Mouse (Mus musculus) neural tube, embryonic 14.5 days (tissue): Measurements from ENCODE around the gene Ube2v1. TPM values are rescaled to one million over a fixed set of nuclear protein-coding genes. Genes with fewer than 3 reads are reported as not detected.
"Not testable (repeated sequence)": the region's sequence is repeated elsewhere in the genome, so short reads cannot be mapped to it uniquely, and the experiment has no call there.

ENCODE experiments used
- ATAC-seq: fragments of 200-750 bp; cut with Nextera tagmentation; 2 replicates; pipeline ENCODE4 v1.8.0; 2017; ENCODE audit warnings: low read depth, mild to moderate bottlenecking, moderate TSS enrichment, moderate library complexity
- H3K27ac ChIP-seq: fragments of 300-500 bp; sonication (generic); 2 replicates; pipeline ENCODE4 v1.5.1; 2014; ENCODE audit warnings: low read depth, mild to moderate bottlenecking, control low read depth, low read length, moderate library complexity, mixed read lengths
- H3K27me3 ChIP-seq: fragments of 300-500 bp; sonication (generic); 2 replicates; pipeline ENCODE4 v1.6.1; 2014; ENCODE audit warnings: low read length; ENCODE audit not compliant: control insufficient read depth, insufficient read depth
- H3K36me3 ChIP-seq: fragments of 300-500 bp; sonication (generic); 2 replicates; pipeline ENCODE4 v1.6.1; 2014; ENCODE audit warnings: low read length, mixed read lengths; ENCODE audit not compliant: control insufficient read depth, insufficient read depth
- H3K4me1 ChIP-seq: fragments of 300-500 bp; sonication (generic); 2 replicates; pipeline ENCODE4 v1.6.1; 2014; ENCODE audit warnings: low read length; ENCODE audit not compliant: control insufficient read depth, insufficient read depth
- H3K4me2 ChIP-seq: fragments of 300-500 bp; sonication (generic); 2 replicates; pipeline ENCODE4 v1.6.1; 2014; ENCODE audit warnings: mild to moderate bottlenecking, low read depth, low read length, control low read depth
- H3K4me3 ChIP-seq: fragments of 300-500 bp; sonication (generic); 2 replicates; pipeline ENCODE4 v1.5.1; 2014; ENCODE audit warnings: low read depth, low read length, control low read depth, mixed read lengths
- H3K9ac ChIP-seq: fragments of 300-500 bp; sonication (generic); replicated peaks from 2 replicates; pipeline ENCODE4 v1.6.1; 2014; ENCODE audit warnings: low read depth, mild to moderate bottlenecking, control low read depth, low read length, mixed read lengths
- H3K9me3 ChIP-seq: fragments of 300-500 bp; sonication (generic); 2 replicates; pipeline ENCODE4 v1.6.1; 2016; ENCODE audit warnings: low read length; ENCODE audit not compliant: control insufficient read depth
- WGBS: fragments of 180-500 bp; shearing (Covaris S2); extraction: QIAGEN DNeasy Blood & Tissue Kit; methylation state at CpG from one replicate; pipeline ENCODE4 v1.1.7; 2014; 5-methylcytosine and 5-hydroxymethylcytosine counted together
- polyA plus RNA-seq: library from polyadenylated mRNA; unstranded; fragments of >200 nt; fragmentation: Nextera tagmentation; extraction: Ambion mirVana; gene quantifications from 2 replicates; pipeline ENCODE4 v1.2.1, GENCODE M21; 2014

The Ube2v1 gene
- polyA plus RNA-seq, 1 experiment from 2014 or later: 291 TPM

DNA sequence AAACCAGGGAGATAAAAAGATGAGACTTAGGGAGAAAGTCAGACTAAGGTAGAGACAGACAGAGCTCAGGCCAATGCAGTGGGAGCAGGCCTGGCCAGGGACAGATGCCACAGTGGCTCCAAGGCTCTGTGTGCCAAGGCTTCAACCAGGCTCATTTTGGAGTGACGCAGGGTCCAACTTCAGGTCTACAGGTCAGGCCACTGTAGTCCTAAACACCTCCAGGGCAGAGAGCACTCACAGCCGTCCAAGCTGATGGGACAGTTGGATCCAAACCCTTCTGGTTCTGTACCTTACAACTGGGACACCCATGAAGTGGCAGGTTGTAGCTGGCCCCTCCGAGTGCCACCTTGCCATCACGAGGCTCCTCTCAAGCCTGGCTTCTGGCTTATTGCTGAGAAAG lies 26.1 kb upstream of the Ube2v1 start:
- no peak overlapping the region for H3K9ac ChIP-seq
- H3K4me2 ChIP-seq: no peak overlapping the region
- H3K4me3 ChIP-seq: no peak overlapping the region
- peaks cover 22% of the 10 kb centered on the region for H3K4me1 ChIP-seq
- 94% methylated on average over 4 of the region's 4 CpGs for WGBS
- no peaks in the 10 kb centered on the region for H3K9me3 ChIP-seq
- no peaks in the 10 kb centered on the region for H3K27me3 ChIP-seq
- no peak for ATAC-seq
- no peak overlapping the region for H3K27ac ChIP-seq
- H3K36me3 ChIP-seq: peaks cover 7% of the 10 kb centered on the region; the same call in 1 of the 2 replicates

DNA sequence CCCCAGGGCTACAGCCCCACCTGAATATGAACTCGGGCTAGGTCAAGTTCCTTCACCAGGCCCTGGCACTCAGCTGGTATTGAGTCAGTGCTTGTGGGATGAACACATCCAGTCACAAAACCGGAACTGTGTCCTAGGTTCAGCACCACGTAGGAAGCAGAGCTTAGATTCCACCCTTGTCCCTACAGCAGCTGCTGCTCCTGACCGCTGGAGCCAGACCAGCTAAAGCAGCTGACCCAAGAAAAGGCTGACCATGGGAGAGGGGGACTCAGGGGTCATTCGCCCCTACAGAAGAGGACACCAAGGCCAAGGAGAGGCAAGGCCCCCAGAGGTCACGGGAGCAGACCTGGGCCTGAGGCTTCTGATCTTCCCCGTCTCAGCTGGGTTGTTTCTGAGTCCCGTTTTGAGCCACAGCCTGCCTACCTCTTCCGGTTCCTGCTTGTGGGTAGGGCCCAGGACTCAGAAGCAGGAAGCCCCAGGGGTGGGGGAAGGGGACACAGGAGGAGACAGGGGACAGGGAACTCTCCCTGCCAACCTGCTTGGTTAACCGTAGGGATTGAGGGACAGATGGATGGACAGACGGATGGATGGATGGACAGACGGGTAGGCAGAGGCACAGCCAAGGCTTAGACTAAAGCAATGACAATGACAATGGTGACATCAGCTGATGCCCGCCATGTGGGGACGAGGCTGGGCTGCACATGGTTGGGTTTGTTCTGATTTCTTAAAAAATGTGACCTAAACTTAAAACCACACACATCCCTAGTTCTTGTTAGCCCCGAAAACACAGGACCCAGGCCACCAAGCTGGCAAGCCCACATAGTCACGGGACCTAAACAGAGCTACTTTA lies 25.0 kb upstream of the Ube2v1 start:
- H3K27ac ChIP-seq: 0 out of 2 replicates have a peak overlapping the region, but pooled peaks have one; percentile 22
- no peak overlapping the region for H3K9ac ChIP-seq
- peaks cover 22% of the 10 kb centered on the region for H3K4me1 ChIP-seq
- H3K4me3 ChIP-seq: no peak overlapping the region
- no peak for ATAC-seq
- no peaks in the 10 kb centered on the region for H3K27me3 ChIP-seq
- 88% methylated on average over 16 of the region's 16 CpGs for WGBS
- H3K4me2 ChIP-seq: no peak overlapping the region
- no peaks in the 10 kb centered on the region for H3K9me3 ChIP-seq
- H3K36me3 ChIP-seq: peaks cover 7% of the 10 kb centered on the region; the same call in 1 of the 2 replicates

DNA sequence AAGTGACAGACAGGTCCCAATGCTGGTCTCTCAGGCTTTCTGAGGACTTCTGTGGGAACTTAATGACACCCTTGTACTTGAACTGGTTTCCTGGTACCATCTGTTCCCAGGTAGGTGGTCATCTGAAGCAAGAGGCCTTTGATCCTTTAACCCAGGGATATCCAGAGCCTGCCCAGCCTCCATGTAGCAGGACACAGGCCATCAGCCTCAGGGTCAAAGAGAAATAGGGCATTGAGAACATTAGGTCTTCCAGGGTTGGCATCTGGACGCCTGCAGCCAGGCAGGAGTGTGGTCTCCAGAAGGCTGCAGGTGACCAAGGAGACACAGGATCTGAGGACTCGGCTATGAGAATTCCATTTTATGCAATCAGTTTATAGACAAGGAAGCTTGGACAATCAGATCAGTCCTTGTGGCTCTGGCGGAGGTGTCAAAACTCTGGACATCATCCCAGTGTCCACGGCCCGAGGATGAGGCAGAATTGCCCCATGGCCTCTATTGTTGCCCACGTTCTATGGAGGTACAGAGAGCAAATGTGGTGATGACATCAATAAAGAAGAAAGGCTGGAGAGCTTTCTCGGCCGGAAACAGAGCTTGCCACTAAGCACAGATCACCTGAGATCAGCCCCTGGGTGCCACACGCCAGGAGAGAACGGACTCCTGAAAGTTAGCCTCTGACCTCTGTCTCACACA lies 23.2 kb upstream of the Ube2v1 start:
- no peak for ATAC-seq
- Histone ChIP-seq H3K9ac (no peak overlapping the region), H3K27ac (no peak overlapping the region), H3K4me3 (no peak overlapping the region), H3K36me3 (peaks cover 7% of the 10 kb centered on the region; the same call in 1 of the 2 replicates), H3K4me2 (no peak overlapping the region), H3K27me3 (no peaks in the 10 kb centered on the region), H3K4me1 (peaks cover 13% of the 10 kb centered on the region), H3K9me3 (no peaks in the 10 kb centered on the region)
- 81% methylated on average over 10 of the region's 10 CpGs for WGBS

DNA sequence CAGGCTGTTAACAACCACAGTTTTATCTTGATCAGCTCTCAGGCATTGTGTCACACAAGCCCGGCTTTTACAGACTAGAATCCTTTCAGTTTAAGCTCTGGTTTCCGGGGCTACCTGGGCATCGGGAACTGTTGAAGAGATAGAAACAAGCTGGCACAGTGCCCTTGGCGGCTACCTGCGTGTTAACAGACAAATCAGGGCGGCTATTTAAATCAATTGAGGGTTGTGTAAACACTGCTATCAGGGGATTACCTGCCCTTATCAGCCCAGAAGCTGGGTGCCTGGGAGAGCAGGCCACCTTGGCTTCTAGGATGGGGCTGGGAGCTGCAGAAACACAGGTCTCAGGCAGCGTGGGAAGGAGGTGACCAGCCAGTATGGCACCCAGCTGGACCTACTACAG lies 20.8 kb upstream of the Ube2v1 start:
- 89% methylated on average over 7 of the region's 7 CpGs for WGBS
- H3K4me3 ChIP-seq: no peak overlapping the region
- peaks cover 7% of the 10 kb centered on the region; the same call in 1 of the 2 replicates for H3K36me3 ChIP-seq
- H3K4me1 ChIP-seq: no peaks in the 10 kb centered on the region
- H3K9me3 ChIP-seq: no peaks in the 10 kb centered on the region
- H3K4me2 ChIP-seq: no peak overlapping the region
- no peak overlapping the region for H3K27ac ChIP-seq
- no peak overlapping the region for H3K9ac ChIP-seq
- no peak for ATAC-seq
- H3K27me3 ChIP-seq: no peaks in the 10 kb centered on the region

DNA sequence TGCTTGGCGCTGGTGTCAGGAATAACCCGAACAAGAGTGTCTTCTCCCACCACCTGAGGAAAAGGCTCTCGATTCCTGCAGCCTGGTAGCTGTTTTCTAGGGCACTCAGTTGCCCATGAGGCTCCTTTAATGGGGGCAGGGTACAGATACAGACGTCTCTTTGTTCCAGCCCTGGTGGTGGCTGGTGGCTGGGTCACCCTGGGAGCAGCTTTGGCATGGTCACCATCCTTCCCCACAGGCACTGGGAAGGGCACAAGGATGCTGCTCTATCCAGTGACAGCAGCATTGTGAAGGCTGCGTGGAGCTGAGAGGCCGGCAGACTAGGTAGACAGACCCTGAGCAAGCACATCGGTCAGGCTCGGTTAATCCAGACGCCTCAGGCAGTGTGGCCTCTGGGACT lies 19.7 kb upstream of the Ube2v1 start:
- Histone ChIP-seq H3K9me3 (no peaks in the 10 kb centered on the region), H3K9ac (no peak overlapping the region), H3K36me3 (peaks cover 7% of the 10 kb centered on the region; the same call in 1 of the 2 replicates), H3K4me1 (no peaks in the 10 kb centered on the region), H3K27ac (no peak overlapping the region), H3K4me3 (no peak overlapping the region), H3K4me2 (no peak overlapping the region), H3K27me3 (no peaks in the 10 kb centered on the region)
- WGBS: 81% methylated on average over 9 of the region's 9 CpGs
- no peak; the same call in 1 of the 2 replicates for ATAC-seq

DNA sequence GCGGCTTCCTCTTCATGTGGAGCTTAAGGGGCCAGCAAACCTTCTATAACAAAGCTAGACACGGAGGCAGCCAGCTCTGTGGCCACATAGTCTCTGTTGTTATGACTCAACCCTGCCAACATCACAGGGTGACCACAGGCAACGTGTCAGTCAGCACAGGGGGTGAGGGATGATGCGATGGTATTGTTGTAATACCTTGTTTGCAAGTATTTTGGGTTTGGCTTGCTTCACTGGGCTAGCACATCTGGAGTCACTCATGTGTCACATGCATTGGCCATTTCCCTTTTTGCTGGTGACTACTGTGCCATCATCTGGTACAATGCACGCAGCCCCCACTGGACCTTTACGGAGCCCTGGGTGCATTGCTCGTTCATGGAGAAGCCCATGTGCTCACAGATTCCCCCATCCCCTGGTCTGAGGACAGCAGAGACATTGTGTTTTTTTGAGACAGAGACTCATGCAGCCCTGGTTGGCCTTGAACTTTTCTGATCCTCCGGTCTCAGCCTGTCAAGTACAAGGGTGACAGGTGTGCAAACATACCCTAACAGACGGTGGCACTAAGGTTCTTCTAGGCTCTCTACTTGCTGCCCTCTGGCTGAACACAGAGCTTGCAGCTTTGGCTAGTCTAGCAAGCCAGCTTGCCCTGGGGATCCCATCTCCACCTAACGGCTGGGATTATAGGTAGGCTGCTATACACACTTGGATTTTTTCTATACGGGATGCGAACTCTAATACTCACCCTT lies 17.6 kb upstream of the Ube2v1 start:
- Histone ChIP-seq H3K9me3 (no peaks in the 10 kb centered on the region), H3K27me3 (no peaks in the 10 kb centered on the region), H3K4me1 (no peaks in the 10 kb centered on the region), H3K4me2 (no peak overlapping the region), H3K4me3 (no peak overlapping the region), H3K27ac (no peak overlapping the region), H3K36me3 (peaks cover 7% of the 10 kb centered on the region; the same call in 1 of the 2 replicates), H3K9ac (no peak overlapping the region)
- WGBS: 92% methylated on average over 12 of the region's 12 CpGs
- ATAC-seq: no peak

DNA sequence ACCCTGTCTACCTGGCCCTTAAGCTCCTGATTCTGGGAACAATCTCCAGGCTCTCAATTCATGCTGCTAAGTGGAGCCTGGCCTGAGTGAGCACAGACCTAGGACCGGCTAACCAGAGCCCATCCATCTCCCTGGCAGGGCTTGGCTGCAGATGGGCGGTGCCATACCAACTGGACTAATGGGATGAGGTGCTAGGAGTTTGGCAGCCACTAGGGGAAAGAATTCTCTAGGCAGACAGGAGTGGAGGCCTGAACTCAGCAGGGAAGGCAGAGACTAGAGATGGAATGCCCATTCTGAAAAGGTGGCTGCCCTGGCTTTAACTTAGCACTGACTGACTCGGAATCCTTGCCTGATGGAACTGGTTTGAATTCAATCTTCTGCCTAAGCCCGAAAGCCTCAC lies 14.5 kb upstream of the Ube2v1 start:
- 72% methylated on average over 4 of the region's 4 CpGs for WGBS

DNA sequence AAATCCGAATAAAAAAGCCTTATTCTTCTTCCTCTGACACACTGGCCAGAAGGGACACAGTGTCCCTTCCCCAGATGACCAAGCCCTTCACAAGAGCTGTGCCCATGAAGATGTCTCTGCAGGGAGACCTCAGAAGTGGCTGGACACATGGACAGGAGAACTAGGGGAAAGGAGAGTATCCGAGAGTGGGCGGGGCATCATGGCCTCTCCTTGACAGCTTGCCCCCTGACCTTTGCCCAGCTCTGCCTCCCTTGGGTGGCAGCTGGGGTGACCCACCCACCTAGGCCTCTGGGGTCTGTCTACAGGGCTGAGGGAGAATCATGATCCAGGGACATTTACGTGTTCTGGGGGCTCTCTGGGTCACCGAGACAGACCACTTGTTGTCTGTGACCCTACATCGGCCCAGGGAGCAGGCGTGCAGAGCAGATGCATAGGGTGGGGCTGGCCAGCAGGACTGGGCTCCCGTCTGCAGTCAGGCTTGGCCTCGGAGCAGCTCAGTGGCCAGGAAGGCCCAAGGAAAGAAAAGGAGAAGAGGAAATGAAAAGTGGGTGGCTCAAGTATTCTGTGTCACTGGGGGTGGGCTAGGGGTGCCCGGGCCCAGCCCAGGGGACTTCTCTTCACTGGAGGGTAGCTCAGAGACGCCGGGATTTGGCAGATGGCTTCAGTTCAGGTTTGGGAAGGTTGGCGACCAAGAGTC lies 11.6 kb upstream of the Ube2v1 start:
- not testable (repeated sequence) for H3K4me3 ChIP-seq, ATAC-seq, H3K36me3 ChIP-seq, H3K4me2 ChIP-seq, H3K4me1 ChIP-seq, H3K27ac ChIP-seq, H3K27me3 ChIP-seq, H3K9ac ChIP-seq, H3K9me3 ChIP-seq
- 90% methylated on average over 12 of the region's 13 CpGs for WGBS

More for the DNA sequence above, 14.5 kb upstream of the Ube2v1 start:
- no peaks in the 10 kb centered on the region for H3K9me3 ChIP-seq
- no peaks in the 10 kb centered on the region for H3K4me1 ChIP-seq
- H3K36me3 ChIP-seq: no peaks in the 10 kb centered on the region
- ATAC-seq: no peak
- H3K4me3 ChIP-seq: no peak overlapping the region
- H3K27ac ChIP-seq: no peak overlapping the region
- no peaks in the 10 kb centered on the region for H3K27me3 ChIP-seq
- H3K9ac ChIP-seq: no peak overlapping the region
- no peak overlapping the region for H3K4me2 ChIP-seq
